ENCODE assay signal across 8 mouse cellular contexts in the genomic region with DNA sequence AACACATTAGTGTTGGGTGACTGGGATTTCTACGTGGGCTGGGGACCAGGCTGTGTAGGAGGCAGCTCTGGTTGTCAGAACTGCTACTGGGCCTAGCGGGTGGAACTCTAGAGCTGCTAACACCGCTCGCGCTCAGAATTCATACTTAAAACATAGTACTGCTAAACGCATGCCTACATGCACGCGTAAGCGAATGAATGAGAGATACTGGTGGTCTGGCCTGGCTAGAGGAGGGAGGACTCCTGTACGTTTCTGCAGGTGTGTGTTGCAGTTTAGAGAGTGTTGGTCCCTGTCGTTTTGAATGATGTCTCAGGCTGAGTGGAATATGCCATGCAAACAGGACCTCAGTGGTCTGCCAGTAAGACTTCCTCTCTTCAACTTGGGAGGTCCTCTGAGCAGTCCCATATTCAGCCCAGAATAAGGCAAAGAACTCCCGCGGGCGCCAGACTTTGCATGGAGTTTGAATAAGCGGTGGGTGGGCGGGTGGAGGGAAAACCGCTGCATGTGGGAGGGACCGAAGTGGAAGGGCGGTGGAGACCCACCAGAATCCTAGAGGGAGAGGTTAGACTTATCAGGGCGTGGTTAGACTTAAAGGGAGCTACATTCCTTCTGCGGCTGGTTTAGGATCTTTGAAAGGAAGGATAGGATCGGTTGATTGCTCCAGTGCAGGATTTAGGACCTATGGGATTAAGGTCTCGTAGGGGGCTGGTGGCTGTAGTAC. TPM values are rescaled to one million over a fixed set of nuclear protein-coding genes. Genes with fewer than 3 reads are reported as not detected.
DNase-seq lines count a peak whose midpoint lies in the region; ATAC-seq and TF ChIP-seq lines count a peak whose summit lies in the region.

No protein-coding gene starts in this region.

- no peaks in the 10 kb centered on the region for H3K36me3 ChIP-seq in forebrain, embryonic 10.5 days (replicated peaks)
- no peaks in the 10 kb centered on the region for H3K36me3 ChIP-seq in forebrain, embryonic 15.5 days
- H3K36me3 ChIP-seq in E14TG2a.4 (ENCODE audit: insufficient read depth, low read length), result peaks cover 30% of the 10 kb centered on the region
- no peaks in the 10 kb centered on the region for H3K36me3 ChIP-seq in forebrain, postnatal 0 days (ENCODE audit: insufficient read depth)
- H3K36me3 ChIP-seq in liver, embryonic 15.5 days (replicated peaks), result no peaks in the 10 kb centered on the region

- DNase-seq in forebrain, embryonic 10.5 days (ENCODE audit: extremely low spot score, low spot score), result no peak
- DNase-seq in forebrain, postnatal 0 days, result no peak
- DNase-seq in ovary, postnatal 10 days (ENCODE audit: low spot score), result no peak
- DNase-seq in layer of hippocampus, adult 8-10 months (ENCODE audit: low spot score in 2 of 2), result no peak

- no peak overlapping the region for H3K27ac ChIP-seq in forebrain, embryonic 10.5 days
- H3K27ac ChIP-seq in forebrain, embryonic 15.5 days (replicated peaks), result no peak overlapping the region
- H3K27ac ChIP-seq in forebrain, postnatal 0 days (ENCODE audit: low read depth, low read length), result no peak overlapping the region
- no peak overlapping the region for H3K27ac ChIP-seq in liver, embryonic 15.5 days (replicated peaks)

- no peak for TF ChIP-seq CTCF in E14TG2a.4 (conservative IDR thresholded peaks at IDR 0.05; ENCODE audit: low read length)
- no peak for TF ChIP-seq CTCF in forebrain, postnatal 0 days (IDR thresholded peaks at IDR 0.05; ENCODE audit: low read depth)

- ATAC-seq in forebrain, embryonic 15.5 days (replicated peaks), result no peak
- peak; percentile 32; the same call in 1 of the 2 replicates for ATAC-seq in forebrain, postnatal 0 days
- no peak for ATAC-seq in liver, embryonic 15.5 days (ENCODE audit: insufficient read depth)
- no peak for ATAC-seq in activated CD4-positive, CD25-positive, alpha-beta regulatory T cell, adult 4 months

- H3K9me3 ChIP-seq in forebrain, embryonic 10.5 days, result no peaks in the 10 kb centered on the region
- no peaks in the 10 kb centered on the region for H3K9me3 ChIP-seq in forebrain, embryonic 15.5 days
- no peaks in the 10 kb centered on the region for H3K9me3 ChIP-seq in E14TG2a.4 (ENCODE audit: low read length)
- no peaks in the 10 kb centered on the region for H3K9me3 ChIP-seq in forebrain, postnatal 0 days (ENCODE audit: low read length)
- no peaks in the 10 kb centered on the region for H3K9me3 ChIP-seq in liver, embryonic 15.5 days (replicated peaks)

- H3K27me3 ChIP-seq in forebrain, embryonic 10.5 days (ENCODE audit: poor library complexity, severe bottlenecking), result peaks cover 73% of the 10 kb centered on the region
- peaks cover 23% of the 10 kb centered on the region for H3K27me3 ChIP-seq in forebrain, embryonic 15.5 days
- H3K27me3 ChIP-seq in E14TG2a.4 (ENCODE audit: insufficient read depth, low read length), result peaks cover 7% of the 10 kb centered on the region; the same call in 1 of the 2 replicates
- H3K27me3 ChIP-seq in forebrain, postnatal 0 days (ENCODE audit: insufficient read depth, low read length), result peaks cover 21% of the 10 kb centered on the region
- H3K27me3 ChIP-seq in liver, embryonic 15.5 days, result peaks cover 60% of the 10 kb centered on the region

- H3K4me2 ChIP-seq in forebrain, embryonic 15.5 days (replicated peaks), result no peak overlapping the region
- peak overlapping the region; percentile 48; the same call in 1 of the 2 replicates for H3K4me2 ChIP-seq in forebrain, postnatal 0 days (ENCODE audit: low read depth)
- peak overlapping the region; percentile 62 for H3K4me2 ChIP-seq in liver, embryonic 15.5 days

- H3K4me3 ChIP-seq in forebrain, embryonic 10.5 days, result peak overlapping the region; percentile 57
- no peak overlapping the region for H3K4me3 ChIP-seq in forebrain, embryonic 15.5 days
- H3K4me3 ChIP-seq in E14TG2a.4 (replicated peaks; ENCODE audit: low read length), result peak overlapping the region; percentile 93
- H3K4me3 ChIP-seq in forebrain, postnatal 0 days (ENCODE audit: low read depth, low read length), result 0 out of 2 replicates have a peak overlapping the region, but pooled peaks have one; percentile 39
- 0 out of 2 replicates have a peak overlapping the region, but pooled peaks have one; percentile 55 for H3K4me3 ChIP-seq in liver, embryonic 15.5 days (replicated peaks)

- peaks cover 21% of the 10 kb centered on the region for H3K4me1 ChIP-seq in forebrain, embryonic 10.5 days
- H3K4me1 ChIP-seq in forebrain, embryonic 15.5 days, result peaks cover 9% of the 10 kb centered on the region
- H3K4me1 ChIP-seq in E14TG2a.4 (replicated peaks; ENCODE audit: low read depth, low read length), result peaks cover 87% of the 10 kb centered on the region
- H3K4me1 ChIP-seq in forebrain, postnatal 0 days (ENCODE audit: insufficient read depth), result no peaks in the 10 kb centered on the region
- H3K4me1 ChIP-seq in liver, embryonic 15.5 days (replicated peaks), result peaks cover 9% of the 10 kb centered on the region

- WGBS in forebrain, embryonic 10.5 days, result 33% methylated on average over 23 of the region's 23 CpGs
- 27% methylated on average over 23 of the region's 23 CpGs for WGBS in forebrain, embryonic 15.5 days
- WGBS in forebrain, postnatal 0 days, result 27% methylated on average over 23 of the region's 23 CpGs
- WGBS in liver, embryonic 15.5 days (ENCODE audit: insufficient replicate concordance), result 37% methylated on average over 23 of the region's 23 CpGs

- no peak overlapping the region for H3K9ac ChIP-seq in forebrain, embryonic 15.5 days (replicated peaks)
- no peak overlapping the region for H3K9ac ChIP-seq in forebrain, postnatal 0 days
- H3K9ac ChIP-seq in liver, embryonic 15.5 days, result no peak overlapping the region

RNA-seq across cellular contexts. Expression of gene Hck, which starts 1.1 kb away (rescaled TPM):
- 0.92 and 1.5 TPM in 2 replicates for polyA plus RNA-seq in forebrain, embryonic 10.5 days (2016; fragmentation: Nextera tagmentation; extraction: Ambion mirVana)
- polyA plus RNA-seq in forebrain, embryonic 15.5 days (2015; fragmentation: Nextera tagmentation; extraction: Ambion mirVana), result 1.2 and 1.4 TPM in 2 replicates
- 3.1 and 5.7 TPM in 2 replicates for total RNA-seq in forebrain, postnatal 0 days (2014; rRNA removed)
- polyA plus RNA-seq in forebrain, postnatal 0 days (2015; fragmentation: Nextera tagmentation; extraction: Ambion mirVana), result 2.6 and 3.5 TPM in 2 replicates
- 11.4 and 12.7 TPM in 2 replicates for polyA plus RNA-seq in liver, embryonic 15.5 days (2015; fragmentation: Nextera tagmentation; extraction: Ambion mirVana)
- under 1 TPM in 1 of 2 experiments, not detected in 1; 0.97 TPM for polyA plus RNA-seq in activated CD4-positive, CD25-positive, alpha-beta regulatory T cell, adult 4 months (2017; shearing (Covaris generic))
- 1 to 10 TPM; 1.6 to 5.9 (median 3.6) TPM for total RNA-seq in layer of hippocampus, adult 8-10 months (2022)

RNA-seq across cellular contexts. Expression of gene Ccm2l, which starts 41.5 kb away (rescaled TPM):
- 0.83 and 0.84 TPM in 2 replicates for polyA plus RNA-seq in forebrain, embryonic 10.5 days (2016; fragmentation: Nextera tagmentation; extraction: Ambion mirVana)
- 0.98 and 1.1 TPM in 2 replicates for polyA plus RNA-seq in forebrain, embryonic 15.5 days (2015; fragmentation: Nextera tagmentation; extraction: Ambion mirVana)
- total RNA-seq in forebrain, postnatal 0 days (2014; rRNA removed), result 2.1 and 7.4 TPM in 2 replicates
- polyA plus RNA-seq in forebrain, postnatal 0 days (2015; fragmentation: Nextera tagmentation; extraction: Ambion mirVana), result 1.1 TPM in 2 replicates
- 0.59 and 0.92 TPM in 2 replicates for polyA plus RNA-seq in liver, embryonic 15.5 days (2015; fragmentation: Nextera tagmentation; extraction: Ambion mirVana)
- polyA plus RNA-seq in activated CD4-positive, CD25-positive, alpha-beta regulatory T cell, adult 4 months (2017; shearing (Covaris generic)), result not detected
- 1 to 10 TPM; 4.9 to 6.4 (median 5.6) TPM for total RNA-seq in layer of hippocampus, adult 8-10 months (2022)

RNA-seq across cellular contexts. Expression of gene Tm9sf4, which starts 53.9 kb away (rescaled TPM):
- polyA plus RNA-seq in forebrain, embryonic 10.5 days (2016; fragmentation: Nextera tagmentation; extraction: Ambion mirVana), result 65.3 and 66.0 TPM in 2 replicates
- 70.0 and 71.9 TPM in 2 replicates for polyA plus RNA-seq in forebrain, embryonic 15.5 days (2015; fragmentation: Nextera tagmentation; extraction: Ambion mirVana)
- total RNA-seq in forebrain, postnatal 0 days (2014; rRNA removed), result 42.8 and 60.4 TPM in 2 replicates
- polyA plus RNA-seq in forebrain, postnatal 0 days (2015; fragmentation: Nextera tagmentation; extraction: Ambion mirVana), result 52.5 and 69.3 TPM in 2 replicates
- polyA plus RNA-seq in liver, embryonic 15.5 days (2015; fragmentation: Nextera tagmentation; extraction: Ambion mirVana), result 29.6 and 29.7 TPM in 2 replicates
- polyA plus RNA-seq in activated CD4-positive, CD25-positive, alpha-beta regulatory T cell, adult 4 months (2017; shearing (Covaris generic)), result 10 to 100 TPM; 24.1 to 41.4 TPM
- total RNA-seq in layer of hippocampus, adult 8-10 months (2022), result 100 to 1,000 TPM in 3 of 4 experiments, 10 to 100 TPM in 1; 93.5 to 116 (median 103) TPM
